Mouse (Mus musculus): ENCODE data around the gene Prr22.

- TF ChIP-seq FLI1 (IDR thresholded peaks at IDR 0.05; ENCODE audit: low read length): no peak
- no peak for TF ChIP-seq GATA1 (IDR thresholded peaks at IDR 0.05; ENCODE audit: borderline replicate concordance, low read length)
Measured at GRCm38 (mm10) chr17:56740788-56741160, 29.3 kb upstream of the Prr22 start.
